ENCODE assay signal across 15 mouse cellular contexts in genomic region chr8:127885211-127885610, GRCm38 (mm10).
"Had no signal": no experiment of that assay in that cellular context is flagged by ENCODE, and none has a peak within 500 bp of the region (broad histone marks: within the 10 kb centered on the region; RNA-seq: fewer than 3 reads in every experiment).

No protein-coding gene starts in this region.

- H3K36me3 ChIP-seq: midbrain, embryonic 10.5 days; midbrain, embryonic 12.5 days; neural tube, embryonic 13.5 days; neural tube, embryonic 15.5 days had no signal

- H3K4me1 ChIP-seq: midbrain, embryonic 10.5 days; midbrain, embryonic 12.5 days; neural tube, embryonic 13.5 days; neural tube, embryonic 15.5 days had no signal

- H3K27ac ChIP-seq: midbrain, embryonic 10.5 days; midbrain, embryonic 12.5 days; neural tube, embryonic 13.5 days; neural tube, embryonic 15.5 days had no signal

- DNase-seq: lung, postnatal 14 days; midbrain, embryonic 14.5 days; retina, postnatal 1 day; right cerebral cortex, adult 18-20 months; right cerebral cortex, postnatal 25 days; thymus, adult 2 months; thymus, postnatal 25 days; thymus, postnatal 4 days had no signal

- H3K27me3 ChIP-seq: midbrain, embryonic 12.5 days; neural tube, embryonic 13.5 days; neural tube, embryonic 15.5 days had no signal

- H3K4me2 ChIP-seq: lung, embryonic 14.5 days; midbrain, embryonic 12.5 days; neural tube, embryonic 13.5 days; neural tube, embryonic 15.5 days had no signal

- H3K9ac ChIP-seq: lung, embryonic 14.5 days; midbrain, embryonic 12.5 days; neural tube, embryonic 13.5 days; neural tube, embryonic 15.5 days had no signal

- H3K9me3 ChIP-seq: midbrain, embryonic 10.5 days; midbrain, embryonic 12.5 days; neural tube, embryonic 13.5 days; neural tube, embryonic 15.5 days had no signal

- ATAC-seq: midbrain, embryonic 16.5 days had no signal

- H3K4me3 ChIP-seq: midbrain, embryonic 10.5 days; midbrain, embryonic 12.5 days; myocyte; neural tube, embryonic 13.5 days; neural tube, embryonic 15.5 days had no signal
